Mouse (Mus musculus): Measurements from ENCODE around the gene Thada.

Gene Thada

DNA sequence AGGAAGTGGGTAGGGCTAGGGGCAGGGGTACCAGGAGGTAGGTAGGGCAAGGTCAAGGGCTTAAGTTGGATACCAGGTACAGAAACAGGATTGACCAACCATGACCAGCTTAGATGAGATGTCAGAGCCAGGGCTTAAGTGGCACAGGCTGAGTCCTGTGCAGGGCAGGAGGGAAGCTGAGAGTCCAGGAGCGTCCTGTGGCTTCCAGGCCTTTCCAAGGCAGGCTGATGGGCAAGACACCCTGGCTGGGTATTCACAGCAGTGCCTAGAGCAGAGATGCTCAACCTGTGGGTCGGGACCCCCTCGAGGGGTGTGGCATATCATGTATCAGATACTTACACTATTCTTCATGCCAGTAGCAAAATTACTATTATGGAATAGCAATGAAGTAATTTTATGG lies 300.3 kb downstream of the Thada start:
- in situ Hi-C loops (cut with MboI, MseI), result no loop called here

DNA sequence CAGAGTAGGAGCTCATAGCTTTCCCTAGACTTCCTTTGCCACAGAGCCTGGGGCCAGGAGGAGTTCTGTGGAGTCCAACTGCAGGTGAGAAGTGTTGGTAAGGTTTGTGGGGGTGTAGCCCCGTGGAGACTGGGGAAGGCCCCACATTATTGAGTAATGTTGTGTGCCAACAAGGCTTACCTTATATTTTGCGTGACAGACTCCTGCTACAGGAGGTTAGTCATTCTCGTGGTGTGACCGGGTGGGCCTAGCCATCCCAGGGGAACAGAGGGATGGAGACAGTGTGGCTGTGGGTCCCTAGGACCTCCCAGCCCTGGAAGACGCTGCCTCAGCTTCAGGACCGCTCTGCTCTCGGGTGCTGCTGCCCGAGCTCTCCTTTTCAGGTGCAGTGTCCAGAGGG lies 301.9 kb downstream of the Thada start:
- in situ Hi-C loops (cut with MboI, MseI), result no loop called here

DNA sequence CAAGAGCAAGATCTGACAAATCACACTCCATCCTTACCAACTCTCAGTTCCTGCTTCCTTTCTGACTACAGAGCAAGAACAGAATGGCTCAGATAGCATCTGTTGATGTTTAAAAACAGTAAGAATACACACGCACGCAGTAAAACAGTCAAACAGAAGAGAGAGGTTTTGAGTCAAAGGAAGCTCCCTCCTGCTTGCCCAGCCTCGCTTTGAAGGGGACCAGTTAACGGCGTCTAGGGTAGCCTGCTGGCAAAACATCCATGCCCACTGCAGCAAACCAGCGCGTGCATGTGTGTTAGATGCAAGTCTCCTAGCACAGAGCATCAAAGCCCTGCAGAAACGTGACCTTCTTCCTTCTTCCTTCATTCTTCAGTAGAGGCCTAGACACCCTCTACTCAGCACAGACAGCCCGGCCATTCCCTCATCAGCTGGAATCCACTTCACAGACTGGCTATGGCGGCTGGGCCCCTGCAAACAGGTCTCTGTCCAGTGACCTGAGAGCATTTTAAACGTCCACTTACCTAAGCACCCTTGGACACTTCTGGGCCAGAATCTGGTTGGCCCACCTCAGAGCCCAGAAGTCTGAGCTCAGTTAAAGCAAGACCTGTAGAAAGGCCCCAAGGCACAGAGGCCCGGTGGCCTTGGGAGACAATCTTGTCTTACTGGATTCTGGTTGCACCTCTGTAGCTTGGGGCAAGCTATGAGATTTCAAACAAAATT lies 302.8 kb downstream of the Thada start:
- in situ Hi-C loops (cut with MboI, MseI), result no loop called here

DNA sequence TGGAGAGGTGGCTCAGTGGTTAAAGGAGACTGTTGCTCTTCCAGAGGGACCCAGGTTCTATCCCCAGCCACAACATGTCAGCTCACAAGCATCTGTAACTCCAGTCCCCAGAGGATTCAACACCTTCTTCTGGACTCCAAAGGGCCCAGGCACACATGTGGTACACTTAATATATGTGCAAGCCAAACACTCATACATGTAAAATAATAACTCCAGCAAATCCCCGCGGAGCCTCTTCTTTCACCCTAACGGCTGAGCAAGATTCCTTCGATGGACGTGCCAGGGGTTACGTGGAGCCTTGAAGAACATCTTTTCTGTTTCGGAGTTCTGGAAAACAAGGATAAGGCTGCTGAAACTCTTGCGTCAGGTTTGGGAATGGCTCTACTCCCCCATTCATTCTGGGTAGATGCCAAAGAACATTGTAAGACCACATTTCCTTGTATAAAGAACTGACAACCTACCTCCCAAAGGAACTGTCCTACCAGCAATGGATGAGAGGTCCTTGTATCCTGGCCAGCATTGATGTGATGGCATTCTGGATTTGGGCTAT lies 303.7 kb downstream of the Thada start:
- in situ Hi-C loops (cut with MboI, MseI), result no loop called here

DNA sequence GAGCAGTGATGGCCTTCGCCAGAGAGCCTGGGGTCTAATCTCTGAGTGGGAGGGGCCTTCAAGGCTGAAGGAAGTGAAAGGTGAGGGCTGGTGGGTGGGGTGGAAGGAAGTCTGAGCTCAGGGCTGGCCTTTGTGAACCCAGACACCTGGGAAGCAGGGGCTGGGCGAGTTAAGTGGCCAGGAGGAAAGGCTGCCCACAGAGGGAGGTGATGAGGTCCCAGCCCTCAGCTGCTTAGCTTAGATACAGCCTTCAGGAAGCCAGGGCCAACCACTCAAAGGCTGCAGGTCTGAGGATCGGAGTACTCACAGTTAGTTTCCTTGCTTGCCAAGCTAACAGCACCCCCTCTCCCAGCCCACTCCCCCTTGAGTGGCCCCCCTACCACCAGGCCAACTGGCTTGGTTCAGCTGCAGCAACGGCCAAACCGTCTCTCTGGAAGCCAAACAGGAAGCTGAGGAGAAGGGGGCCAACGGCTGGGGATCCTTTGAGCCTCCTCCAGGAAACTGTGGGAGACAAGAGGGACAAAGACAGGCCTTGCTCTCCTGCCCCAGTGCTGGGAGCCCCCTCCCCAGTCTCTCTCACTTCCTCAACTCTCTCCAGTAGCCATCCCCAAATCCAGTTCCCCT lies 304.7 kb downstream of the Thada start:
- in situ Hi-C loops (cut with MboI, MseI), result no loop called here

DNA sequence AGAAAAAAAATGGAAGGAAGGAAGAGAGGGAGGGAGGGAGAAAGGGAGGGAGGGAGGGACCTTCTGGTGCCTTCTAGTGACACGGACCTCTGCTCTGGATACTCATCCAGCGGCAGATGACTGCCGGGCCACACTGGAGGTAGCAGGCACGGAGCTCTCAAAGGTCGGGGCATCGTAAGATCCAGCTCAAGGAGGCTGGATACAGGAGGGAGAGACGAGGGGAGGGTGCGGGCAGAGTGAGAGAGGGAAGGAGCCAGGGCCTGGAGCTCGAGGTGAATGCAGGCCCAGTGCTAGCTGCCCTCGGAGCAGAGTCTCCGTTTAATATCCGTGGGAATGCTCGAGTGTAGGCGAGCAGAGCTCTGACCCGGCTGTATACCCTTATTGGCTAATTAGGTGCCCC lies 307.1 kb downstream of the Thada start:
- in situ Hi-C loops (cut with MboI, MseI), result no loop called here

DNA sequence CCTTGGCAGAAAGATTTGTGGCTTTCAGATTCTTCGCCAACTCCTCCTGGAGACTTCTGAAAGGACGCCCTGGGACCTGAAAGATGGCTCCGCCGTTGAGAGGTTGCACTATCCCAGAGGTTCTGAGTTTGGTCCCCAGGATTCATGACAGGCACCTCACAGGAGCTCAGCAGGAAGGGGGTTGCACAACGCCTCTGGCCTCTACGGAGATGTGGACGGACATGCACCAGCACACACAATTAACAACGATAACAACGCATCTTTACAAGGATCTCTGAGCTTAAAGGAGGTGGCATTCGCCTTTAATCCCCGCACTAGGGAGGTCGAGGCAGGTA lies 307.6 kb downstream of the Thada start:
- in situ Hi-C loops (cut with MboI, MseI), result no loop called here

DNA sequence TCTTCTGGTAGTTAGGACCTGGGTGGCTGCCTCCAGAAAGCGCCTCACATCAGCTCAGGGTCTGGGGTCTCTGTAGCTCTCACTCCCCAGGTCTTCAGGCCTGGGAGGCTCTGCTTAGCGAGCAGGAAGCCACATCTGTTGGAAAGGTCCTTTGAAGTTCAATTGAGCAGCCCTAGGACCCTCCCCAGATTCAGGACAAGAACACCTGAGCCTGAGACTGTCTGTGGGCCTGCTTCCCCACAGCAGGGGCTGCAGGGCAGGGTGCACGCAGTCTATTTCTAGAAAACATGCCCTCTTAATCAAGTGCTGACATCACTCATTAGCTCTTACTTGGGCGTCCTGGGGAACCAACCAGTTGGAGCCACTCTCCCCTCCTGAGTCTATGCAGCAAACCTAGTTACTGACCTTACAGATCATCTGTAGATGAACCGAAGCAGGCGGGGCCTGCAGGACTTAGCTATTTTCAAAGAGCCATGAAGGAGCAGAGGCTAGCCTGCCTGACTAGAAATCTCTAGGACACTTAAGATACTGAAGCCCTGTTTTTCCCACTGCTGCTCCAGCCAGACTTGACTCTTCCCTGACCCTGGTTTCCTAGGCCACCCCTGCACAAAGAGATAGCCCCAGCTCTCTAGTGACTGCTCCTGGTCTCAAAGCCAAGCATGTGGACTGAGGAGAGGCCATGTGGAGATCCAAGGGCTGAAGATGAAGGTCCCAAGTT lies 308.1 kb downstream of the Thada start:
- in situ Hi-C loops (cut with MboI, MseI), result no loop called here

DNA sequence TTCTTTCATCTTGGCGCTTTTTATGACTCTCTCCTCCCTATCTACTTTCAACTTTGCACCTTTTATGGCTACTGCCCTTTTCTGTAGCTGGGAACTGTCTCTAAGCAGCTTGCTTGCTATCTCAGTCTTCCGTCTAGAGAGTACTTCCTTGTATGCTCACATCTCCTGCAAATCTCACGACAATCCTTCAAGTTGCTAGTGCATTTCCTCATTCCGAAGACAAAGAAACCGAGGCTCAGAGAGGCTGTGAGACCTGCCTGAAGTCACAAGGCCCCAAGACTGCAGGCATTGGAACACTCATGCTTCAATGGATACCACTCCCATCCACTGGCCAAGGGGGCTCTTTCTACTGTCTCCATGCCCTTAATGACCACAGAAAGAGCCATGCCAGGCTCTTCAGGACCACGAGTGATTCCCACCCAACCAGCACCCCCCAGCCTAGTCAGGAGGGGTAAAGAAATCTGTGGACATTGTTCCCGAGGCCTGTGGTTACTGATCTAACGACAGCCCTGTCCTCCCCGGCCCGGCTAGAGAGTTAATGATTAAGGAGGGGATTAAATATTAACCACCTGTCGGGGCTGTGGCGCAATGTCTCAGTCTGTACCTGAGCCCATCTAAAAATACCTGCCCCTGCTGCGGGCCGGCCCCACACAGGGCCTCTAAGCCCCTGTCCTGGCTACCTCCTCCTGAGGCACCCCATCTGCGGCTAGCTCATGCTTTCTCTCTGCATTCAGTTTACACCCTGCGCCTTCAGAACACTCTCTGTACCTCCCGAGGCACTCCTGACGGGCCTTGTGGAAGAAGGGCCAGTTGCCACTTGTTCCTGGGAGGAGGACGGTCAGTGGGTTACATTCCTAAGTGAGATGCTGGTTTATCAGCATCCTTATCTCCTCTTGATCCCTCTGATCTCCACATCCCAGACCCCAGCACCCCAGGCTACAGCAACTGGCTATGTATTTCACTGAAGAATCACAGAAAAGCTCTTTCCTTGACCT lies 309.0 kb downstream of the Thada start:
- in situ Hi-C loops (cut with MboI, MseI), result no loop called here

DNA sequence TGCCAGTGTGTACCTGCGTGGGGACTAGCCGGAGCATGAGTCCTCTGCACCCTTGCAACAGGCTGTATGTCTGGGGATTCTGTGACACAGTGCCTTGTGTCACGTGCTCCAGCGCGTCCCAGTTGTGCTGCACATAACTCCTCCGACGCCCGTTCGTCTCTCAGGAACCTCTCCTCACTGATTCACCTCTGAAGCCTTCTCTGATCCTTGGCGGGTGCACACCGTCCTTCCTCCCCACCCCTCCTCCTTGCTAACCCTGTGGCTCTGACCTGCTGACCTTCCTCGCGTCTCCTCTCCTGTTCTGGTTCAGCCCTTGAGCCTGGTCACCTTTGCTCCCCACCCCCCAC lies 309.8 kb downstream of the Thada start:
- in situ Hi-C loops (cut with MboI, MseI), result no loop called here

DNA sequence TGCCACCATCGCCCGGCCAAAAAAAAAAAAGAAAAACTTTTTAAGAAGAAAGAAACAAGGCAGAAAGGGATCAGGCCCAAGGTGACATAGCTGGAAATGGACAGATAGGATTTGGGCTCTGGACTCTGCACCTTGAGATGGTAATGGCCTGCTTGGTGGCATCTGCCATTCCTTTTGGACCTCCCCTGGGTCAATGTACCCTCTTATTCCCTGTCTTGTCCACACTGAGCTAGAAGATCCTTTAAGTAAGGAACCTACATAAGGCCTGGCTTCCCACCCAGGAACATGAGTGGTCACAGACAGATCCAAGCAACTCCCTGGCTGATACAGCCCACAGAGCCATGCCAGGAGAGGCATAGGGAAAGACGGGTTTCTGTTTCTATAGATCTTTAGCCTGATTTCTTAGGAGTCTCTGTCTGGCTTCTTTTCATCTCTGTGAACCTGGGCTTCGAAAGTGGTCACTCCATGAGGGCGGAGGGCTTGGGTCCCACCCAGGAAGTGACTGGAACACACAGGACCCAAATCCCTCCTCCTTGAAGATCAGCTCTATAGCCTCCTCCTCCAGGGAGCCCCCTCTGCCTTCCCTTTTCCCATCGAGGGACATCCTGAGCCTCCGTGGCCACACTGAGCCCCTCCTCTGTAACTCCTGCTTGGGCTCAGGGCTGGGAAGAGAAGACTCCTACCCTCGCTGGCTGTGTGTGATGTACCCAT lies 310.3 kb downstream of the Thada start:
- in situ Hi-C loops (cut with MboI, MseI), result no loop called here

DNA sequence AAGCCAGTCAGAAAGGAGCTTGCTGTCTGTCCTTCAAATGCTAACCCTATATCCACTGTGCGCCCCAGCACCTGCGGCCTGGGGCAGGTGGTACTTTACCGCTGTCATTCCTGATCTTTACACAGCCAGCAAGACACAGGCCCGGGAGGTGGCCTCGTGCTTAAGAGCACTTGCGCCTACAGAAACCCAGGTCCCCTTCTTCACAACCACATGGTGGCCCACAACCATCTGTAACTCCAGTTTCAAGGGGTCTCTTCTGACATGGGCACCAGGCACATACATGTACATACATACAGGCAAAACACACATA lies 311.0 kb downstream of the Thada start:
- in situ Hi-C loops (cut with MboI, MseI), result no loop called here

DNA sequence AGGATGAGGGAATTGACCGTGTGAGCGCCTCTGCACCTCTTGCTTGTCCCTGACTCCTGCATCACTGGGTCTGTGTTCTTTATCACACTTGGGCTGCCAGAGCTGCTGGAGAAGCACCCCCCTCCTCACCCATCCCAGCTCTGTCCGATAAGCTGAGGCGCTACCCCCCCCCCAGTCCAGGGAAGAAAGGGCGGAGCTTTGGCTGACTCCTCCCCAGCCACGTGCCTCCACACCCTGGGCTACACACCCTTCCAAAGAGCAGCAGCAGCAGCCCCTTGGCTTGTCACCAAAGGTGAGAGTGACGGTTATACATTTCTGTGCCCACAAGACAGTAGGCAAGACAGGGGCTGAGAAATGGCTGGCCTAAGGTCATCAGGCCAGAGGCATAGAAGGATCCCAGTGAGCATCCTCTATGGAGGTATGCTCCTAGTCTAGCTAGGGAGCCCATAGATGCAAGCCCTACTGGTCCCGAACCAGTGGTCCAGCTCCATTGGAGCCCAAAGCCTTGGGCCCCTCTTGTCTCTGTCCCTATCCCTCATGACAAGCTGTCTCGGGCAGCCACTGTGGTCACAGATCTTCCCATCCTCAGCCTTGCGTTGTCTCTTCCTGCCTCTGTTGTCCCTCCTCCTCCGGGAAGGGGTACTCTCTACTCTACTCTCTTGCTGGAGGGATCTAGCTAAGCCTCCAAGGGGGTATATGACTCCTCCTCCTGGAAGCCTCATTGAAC lies 311.5 kb downstream of the Thada start:
- in situ Hi-C loops (cut with MboI, MseI), result no loop called here

DNA sequence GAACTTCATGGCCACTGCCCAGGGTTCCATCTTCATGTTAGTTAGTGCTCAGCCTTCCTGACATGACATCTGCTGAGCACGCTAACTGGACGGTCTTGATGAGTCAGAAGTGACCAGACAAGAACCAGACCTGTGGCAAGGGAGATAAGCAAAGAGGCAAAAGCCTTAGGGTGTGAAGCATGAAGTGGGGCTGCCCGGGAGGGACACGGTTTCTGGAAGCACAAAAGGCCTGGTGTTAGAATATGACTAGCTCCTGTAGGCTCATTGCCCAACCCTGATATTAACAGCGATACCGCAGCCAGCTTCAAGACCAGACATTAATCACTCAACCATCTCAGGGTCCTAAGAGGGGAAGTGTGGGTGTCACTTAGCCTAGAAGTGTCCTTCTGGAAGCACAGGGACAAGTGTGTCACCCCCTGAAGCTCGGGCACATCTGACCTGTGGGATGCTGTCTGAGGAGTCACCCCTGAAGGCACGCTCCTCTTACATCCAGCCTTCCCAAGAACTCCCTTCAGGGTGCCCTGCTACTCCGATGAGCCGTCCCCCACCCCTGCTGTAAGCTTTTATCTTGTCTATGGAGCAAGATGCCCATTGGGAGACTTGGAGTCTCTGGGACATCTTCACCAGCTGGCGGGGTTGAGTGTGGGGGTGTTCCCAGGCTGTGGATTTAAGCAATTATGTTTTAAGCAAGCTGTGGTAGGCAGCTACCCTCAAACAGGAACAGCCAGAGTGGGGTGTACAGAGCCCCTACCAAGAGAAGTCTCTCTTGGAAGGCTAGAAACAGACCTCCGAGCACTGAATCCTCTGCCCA lies 312.8 kb downstream of the Thada start:
- in situ Hi-C loops (cut with MboI, MseI), result no loop called here

DNA sequence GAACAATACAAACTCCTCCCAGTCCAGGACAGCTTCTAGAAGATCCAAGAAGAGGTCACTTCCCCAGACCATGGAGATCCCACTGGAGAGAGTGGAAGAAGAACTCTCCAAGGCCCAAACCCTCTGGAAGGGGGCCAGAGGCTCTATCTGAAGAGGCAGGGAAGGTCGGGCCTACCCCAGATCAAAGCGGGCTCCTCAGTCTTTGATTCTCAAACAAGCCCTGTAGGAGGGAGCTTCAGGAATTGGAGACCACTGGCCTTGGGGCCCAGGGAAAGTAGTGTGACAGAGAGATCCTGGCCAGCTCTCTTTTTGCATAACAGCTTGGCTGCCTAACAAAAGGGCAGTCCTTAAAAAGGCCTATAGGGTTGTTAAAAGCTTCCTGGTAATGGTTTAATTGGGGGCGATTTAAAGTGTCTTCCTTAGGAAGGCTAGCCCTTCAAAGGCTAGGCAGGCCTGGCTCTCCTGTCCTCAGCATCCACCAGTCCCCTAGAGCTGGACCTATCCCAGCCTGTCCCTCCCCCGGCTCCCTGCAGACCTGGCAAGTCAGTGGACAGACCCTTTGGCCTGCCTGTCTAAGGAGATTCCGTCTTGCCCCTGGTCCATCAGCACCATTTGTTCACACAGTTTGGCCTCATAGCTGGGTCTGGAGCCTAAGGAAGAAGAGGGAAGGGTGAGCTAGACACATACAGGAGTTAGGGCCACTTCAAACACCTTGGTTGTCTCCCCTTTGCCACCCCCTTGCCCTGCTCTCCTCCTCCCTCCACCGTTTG lies 313.6 kb downstream of the Thada start:
- in situ Hi-C loops (cut with MboI, MseI), result no loop called here

DNA sequence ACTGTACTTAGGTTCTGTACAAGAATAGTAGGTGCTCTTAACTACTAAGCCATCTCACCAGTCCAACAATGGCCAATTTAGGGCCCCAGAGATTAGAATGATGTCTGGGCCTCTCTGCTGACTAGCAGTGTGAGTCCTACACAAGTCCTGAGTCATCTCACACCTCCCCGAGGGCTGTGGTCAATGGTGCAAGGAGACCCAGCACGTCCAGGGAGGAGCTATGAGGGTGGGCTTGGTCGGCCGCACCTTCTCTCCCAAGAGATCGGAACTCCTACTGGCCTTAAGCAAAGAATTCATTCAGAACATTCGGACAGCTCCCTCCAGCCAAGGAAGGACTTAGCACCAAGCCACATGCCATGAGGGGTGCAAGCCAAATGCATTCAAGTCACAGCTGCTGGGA lies 314.7 kb downstream of the Thada start:
- in situ Hi-C loops (cut with MboI, MseI), result no loop called here

DNA sequence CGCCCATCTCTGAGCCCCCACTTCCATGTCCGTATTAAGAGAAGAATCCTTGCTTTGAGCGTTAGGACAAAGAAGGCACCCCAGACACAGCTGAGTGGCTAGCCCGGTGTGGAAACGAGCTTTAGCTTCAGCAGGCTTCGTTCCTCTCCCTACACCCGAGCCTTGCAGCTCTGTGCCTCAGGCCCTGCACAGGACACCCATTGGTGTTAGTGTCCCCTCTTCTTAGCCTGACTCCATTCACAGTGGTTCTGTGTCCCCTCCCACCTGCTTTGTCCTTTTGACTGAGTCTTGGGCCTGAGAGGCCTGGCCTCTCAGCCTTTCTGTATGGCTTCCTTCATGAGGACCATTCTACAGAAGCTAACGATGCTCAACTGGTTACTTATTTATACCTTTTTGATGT lies 315.7 kb downstream of the Thada start:
- in situ Hi-C loops (cut with MboI, MseI), result no loop called here

DNA sequence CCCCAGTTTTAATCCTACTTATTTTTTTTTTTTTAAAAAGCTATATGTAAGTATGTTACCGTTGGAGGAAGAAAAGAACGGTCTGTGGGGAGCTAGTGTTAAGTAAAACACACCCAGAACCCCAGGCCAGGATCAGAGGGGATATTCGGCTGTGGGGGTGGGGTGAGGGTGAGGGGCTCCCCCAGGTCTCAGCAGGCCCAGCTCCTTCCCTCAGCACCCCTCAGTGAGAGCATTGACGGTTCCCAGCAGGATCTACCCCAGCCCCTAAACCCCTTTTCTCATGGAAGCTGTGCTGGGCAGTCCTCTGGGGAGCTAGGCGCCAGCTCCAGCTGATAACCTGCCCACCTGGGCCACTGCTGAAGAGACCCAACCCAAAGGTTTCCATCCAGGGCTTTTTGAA lies 316.4 kb downstream of the Thada start:
- in situ Hi-C loops (cut with MboI, MseI), result no loop called here
